Mouse (Mus musculus): Measurements from ENCODE around the gene Slc38a8. TPM values are rescaled to one million over a fixed set of nuclear protein-coding genes. Genes with fewer than 3 reads are reported as not detected.
A peak's percentile ranks its signal among the peaks of the same experiment; 100 is the strongest.

The Slc38a8 gene
- polyA plus RNA-seq, 1 experiment from 2014 or later: not detected

GRCm38 (mm10) chr8:119528762-119529161 is 27.3 kb upstream of the Slc38a8 start:
- no peak overlapping the region for H3K9ac ChIP-seq (ENCODE audit: low read depth, low read length)
- 94% methylated on average over 7 of the region's 7 CpGs for WGBS
- no peaks in the 10 kb centered on the region for H3K9me3 ChIP-seq (ENCODE audit: control insufficient read depth, low read length)
- H3K36me3 ChIP-seq (ENCODE audit: control insufficient read depth, insufficient read depth, low read length): peaks cover 51% of the 10 kb centered on the region
- no peak for ATAC-seq
- no peak overlapping the region for H3K4me3 ChIP-seq (ENCODE audit: low read length)
- no peak overlapping the region for H3K27ac ChIP-seq (ENCODE audit: low read depth, low read length)
- no peaks in the 10 kb centered on the region for H3K27me3 ChIP-seq (replicated peaks; ENCODE audit: control insufficient read depth, insufficient read depth, low read length)
- H3K4me1 ChIP-seq (ENCODE audit: control insufficient read depth, insufficient read depth, low read depth, low read length): no peaks in the 10 kb centered on the region
- no peak overlapping the region for H3K4me2 ChIP-seq (ENCODE audit: low read length)

GRCm38 (mm10) chr8:119520102-119520501 is 18.6 kb upstream of the Slc38a8 start:
- Histone ChIP-seq H3K27me3 (replicated peaks; ENCODE audit: control insufficient read depth, insufficient read depth, low read length) (no peaks in the 10 kb centered on the region), H3K9ac (ENCODE audit: low read depth, low read length) (no peak overlapping the region), H3K4me1 (ENCODE audit: control insufficient read depth, insufficient read depth, low read depth, low read length) (no peaks in the 10 kb centered on the region; the same call in 1 of the 2 replicates), H3K27ac (ENCODE audit: low read depth, low read length) (no peak overlapping the region), H3K4me3 (ENCODE audit: low read length) (no peak overlapping the region), H3K4me2 (ENCODE audit: low read length) (no peak overlapping the region), H3K9me3 (ENCODE audit: control insufficient read depth, low read length) (no peaks in the 10 kb centered on the region), H3K36me3 (ENCODE audit: control insufficient read depth, insufficient read depth, low read length) (peaks cover 53% of the 10 kb centered on the region)
- 70% methylated on average over 7 of the region's 7 CpGs for WGBS
- ATAC-seq: no peak

DNA sequence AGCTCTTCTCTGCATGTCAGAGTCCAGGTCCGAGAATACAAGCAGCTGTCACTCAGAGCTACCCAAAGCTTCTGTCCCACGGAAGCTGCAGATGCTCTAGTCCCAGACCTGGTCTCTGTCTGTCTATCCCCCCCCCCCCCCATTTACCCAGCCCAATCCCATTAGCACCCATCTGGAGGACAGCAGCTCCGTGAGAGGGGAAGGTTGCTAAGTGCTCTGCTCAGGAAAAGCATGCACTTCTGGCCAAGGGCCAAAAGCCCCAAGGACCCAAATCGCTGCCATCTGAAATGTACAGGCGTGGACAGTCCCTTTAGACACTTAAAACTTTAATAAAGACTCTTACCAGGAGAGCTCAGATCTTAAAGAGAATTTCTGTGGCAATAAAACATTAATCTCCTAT is 15.2 kb upstream of the Slc38a8 start:
- Histone ChIP-seq H3K9ac (ENCODE audit: low read depth, low read length) (no peak overlapping the region), H3K9me3 (ENCODE audit: control insufficient read depth, low read length) (no peaks in the 10 kb centered on the region), H3K4me2 (ENCODE audit: low read length) (no peak overlapping the region), H3K27ac (ENCODE audit: low read depth, low read length) (no peak overlapping the region), H3K4me3 (ENCODE audit: low read length) (no peak overlapping the region), H3K36me3 (ENCODE audit: control insufficient read depth, insufficient read depth, low read length) (peaks cover 52% of the 10 kb centered on the region), H3K27me3 (replicated peaks; ENCODE audit: control insufficient read depth, insufficient read depth, low read length) (no peaks in the 10 kb centered on the region), H3K4me1 (ENCODE audit: control insufficient read depth, insufficient read depth, low read depth, low read length) (no peaks in the 10 kb centered on the region; the same call in 1 of the 2 replicates)
- 32% methylated on average over 5 of the region's 5 CpGs for WGBS
- ATAC-seq: no peak

- no peaks in the 10 kb centered on the region for H3K9me3 ChIP-seq (ENCODE audit: control insufficient read depth, low read length)
- ATAC-seq: no peak
- H3K27ac ChIP-seq (ENCODE audit: low read depth, low read length): no peak overlapping the region
- no peak overlapping the region for H3K4me3 ChIP-seq (ENCODE audit: low read length)
- 52% methylated on average over 3 of the region's 3 CpGs for WGBS
- H3K9ac ChIP-seq (ENCODE audit: low read depth, low read length): no peak overlapping the region
- no peaks in the 10 kb centered on the region; the same call in 1 of the 2 replicates for H3K4me1 ChIP-seq (ENCODE audit: control insufficient read depth, insufficient read depth, low read depth, low read length)
- peaks cover 48% of the 10 kb centered on the region for H3K36me3 ChIP-seq (ENCODE audit: control insufficient read depth, insufficient read depth, low read length)
- no peak overlapping the region for H3K4me2 ChIP-seq (ENCODE audit: low read length)
- H3K27me3 ChIP-seq (replicated peaks; ENCODE audit: control insufficient read depth, insufficient read depth, low read length): no peaks in the 10 kb centered on the region
Measured at GRCm38 (mm10) chr8:119515767-119516166, 14.3 kb upstream of the Slc38a8 start.

DNA sequence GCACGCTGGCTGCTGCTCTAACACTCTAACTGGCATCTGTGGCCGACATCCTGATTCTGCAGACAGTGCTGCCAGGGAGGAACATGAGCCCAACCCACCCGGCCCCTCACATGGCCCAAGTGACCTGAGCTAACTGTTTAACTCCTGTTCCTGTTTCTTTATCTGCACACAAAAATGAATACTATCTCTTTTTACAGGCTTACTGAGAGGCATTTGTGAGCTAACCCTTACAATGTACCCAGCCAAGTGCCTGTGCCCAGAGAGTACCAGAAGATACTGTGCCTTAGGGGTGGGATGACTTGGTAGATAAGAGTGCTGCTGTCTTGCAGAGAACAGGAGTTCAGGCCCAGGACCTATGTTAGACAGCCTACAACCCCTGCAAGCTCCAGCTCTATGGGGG is 13.4 kb upstream of the Slc38a8 start:
- no peak overlapping the region for H3K4me3 ChIP-seq (ENCODE audit: low read length)
- 88% methylated on average over 3 of the region's 3 CpGs for WGBS
- H3K36me3 ChIP-seq (ENCODE audit: control insufficient read depth, insufficient read depth, low read length): peaks cover 50% of the 10 kb centered on the region
- ATAC-seq: no peak
- no peak overlapping the region for H3K9ac ChIP-seq (ENCODE audit: low read depth, low read length)
- no peaks in the 10 kb centered on the region; the same call in 1 of the 2 replicates for H3K4me1 ChIP-seq (ENCODE audit: control insufficient read depth, insufficient read depth, low read depth, low read length)
- H3K27ac ChIP-seq (ENCODE audit: low read depth, low read length): no peak overlapping the region
- H3K4me2 ChIP-seq (ENCODE audit: low read length): no peak overlapping the region
- H3K27me3 ChIP-seq (replicated peaks; ENCODE audit: control insufficient read depth, insufficient read depth, low read length): no peaks in the 10 kb centered on the region
- no peaks in the 10 kb centered on the region for H3K9me3 ChIP-seq (ENCODE audit: control insufficient read depth, low read length)

GRCm38 (mm10) chr8:119513405-119513804 is 11.9 kb upstream of the Slc38a8 start:
- ATAC-seq: no peak
- Histone ChIP-seq H3K9ac (ENCODE audit: low read depth, low read length) (no peak overlapping the region), H3K27ac (ENCODE audit: low read depth, low read length) (no peak overlapping the region), H3K36me3 (ENCODE audit: control insufficient read depth, insufficient read depth, low read length) (peaks cover 56% of the 10 kb centered on the region), H3K27me3 (replicated peaks; ENCODE audit: control insufficient read depth, insufficient read depth, low read length) (no peaks in the 10 kb centered on the region), H3K4me3 (ENCODE audit: low read length) (no peak overlapping the region), H3K4me1 (ENCODE audit: control insufficient read depth, insufficient read depth, low read depth, low read length) (no peaks in the 10 kb centered on the region; the same call in 1 of the 2 replicates), H3K4me2 (ENCODE audit: low read length) (no peak overlapping the region), H3K9me3 (ENCODE audit: control insufficient read depth, low read length) (no peaks in the 10 kb centered on the region)
- WGBS: 91% methylated on average over 4 of the region's 4 CpGs

DNA sequence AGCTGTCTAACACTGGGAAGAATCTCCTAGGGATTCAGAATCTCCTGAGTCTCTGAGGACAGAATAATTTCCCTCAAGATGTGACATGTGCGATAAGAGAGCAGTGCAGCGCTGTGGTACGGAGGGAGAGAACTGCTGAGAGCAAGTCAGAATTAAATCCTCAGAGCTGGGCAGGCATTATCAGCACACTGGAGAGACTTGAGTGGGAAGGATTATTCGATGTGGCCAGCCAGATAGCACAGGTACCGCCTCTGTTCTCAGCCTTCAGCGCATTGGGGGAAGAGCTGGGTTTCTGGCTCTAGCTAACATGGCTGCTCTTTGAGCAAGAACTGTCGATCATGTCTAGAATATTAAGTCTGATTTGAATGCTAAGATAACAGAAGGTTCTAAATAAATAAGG is 10.2 kb upstream of the Slc38a8 start:
- WGBS: 88% methylated on average over 7 of the region's 7 CpGs
- Histone ChIP-seq H3K4me1 (ENCODE audit: control insufficient read depth, insufficient read depth, low read depth, low read length) (no peaks in the 10 kb centered on the region; the same call in 1 of the 2 replicates), H3K9ac (ENCODE audit: low read depth, low read length) (no peak overlapping the region), H3K9me3 (ENCODE audit: control insufficient read depth, low read length) (no peaks in the 10 kb centered on the region), H3K4me2 (ENCODE audit: low read length) (no peak overlapping the region), H3K4me3 (ENCODE audit: low read length) (no peak overlapping the region), H3K27ac (ENCODE audit: low read depth, low read length) (no peak overlapping the region), H3K36me3 (ENCODE audit: control insufficient read depth, insufficient read depth, low read length) (peaks cover 49% of the 10 kb centered on the region), H3K27me3 (replicated peaks; ENCODE audit: control insufficient read depth, insufficient read depth, low read length) (no peaks in the 10 kb centered on the region)
- 0 out of 2 replicates have a peak, but pooled peaks have one; percentile 34 for ATAC-seq

DNA sequence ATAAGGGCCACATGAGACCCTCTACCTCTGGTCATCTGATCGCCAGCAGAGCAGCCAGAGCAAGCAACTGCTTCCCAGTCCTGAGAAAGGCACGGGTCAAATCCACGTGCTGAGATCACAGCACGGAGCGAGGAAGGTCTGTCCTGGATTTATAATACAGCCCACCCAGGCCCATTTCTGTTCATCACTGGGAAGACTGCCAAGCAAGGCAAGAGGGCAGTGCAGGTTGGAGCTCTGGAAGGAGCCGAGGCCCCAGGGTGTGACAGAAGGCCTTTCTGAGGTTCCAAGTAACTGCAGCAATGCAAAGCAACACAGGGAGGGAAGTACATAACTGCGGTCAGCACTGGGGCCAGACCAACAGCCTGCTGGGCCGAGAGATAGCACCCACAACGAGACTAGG is 9.0 kb upstream of the Slc38a8 start:
- no peak overlapping the region for H3K4me3 ChIP-seq (ENCODE audit: low read length)
- no peak overlapping the region for H3K9ac ChIP-seq (ENCODE audit: low read depth, low read length)
- no peaks in the 10 kb centered on the region for H3K4me1 ChIP-seq (ENCODE audit: control insufficient read depth, insufficient read depth, low read depth, low read length)
- WGBS: 83% methylated on average over 9 of the region's 9 CpGs
- no peak overlapping the region for H3K4me2 ChIP-seq (ENCODE audit: low read length)
- no peak for ATAC-seq
- no peaks in the 10 kb centered on the region for H3K27me3 ChIP-seq (replicated peaks; ENCODE audit: control insufficient read depth, insufficient read depth, low read length)
- no peak overlapping the region for H3K27ac ChIP-seq (ENCODE audit: low read depth, low read length)
- peaks cover 51% of the 10 kb centered on the region for H3K36me3 ChIP-seq (ENCODE audit: control insufficient read depth, insufficient read depth, low read length)
- H3K9me3 ChIP-seq (ENCODE audit: control insufficient read depth, low read length): no peaks in the 10 kb centered on the region

DNA sequence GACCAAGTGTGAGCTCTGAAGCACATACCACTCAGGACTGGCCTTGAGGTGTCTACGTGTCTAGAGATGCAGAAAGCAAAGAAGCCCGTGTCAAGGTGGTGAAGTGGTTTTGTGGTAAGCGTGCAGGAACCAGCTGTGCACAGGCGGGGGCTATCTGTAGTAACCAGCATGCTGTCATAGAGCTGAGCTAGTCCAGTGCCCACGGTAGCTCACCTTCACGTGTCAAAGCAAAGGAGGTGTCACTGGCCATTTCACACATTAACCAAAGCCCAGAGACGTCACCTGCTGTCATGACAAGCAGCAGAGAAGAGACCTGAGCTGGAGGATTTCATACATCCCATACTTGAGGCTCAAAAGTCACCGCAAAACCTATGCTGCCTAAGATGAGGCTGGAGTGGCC is 4.6 kb upstream of the Slc38a8 start:
- no peaks in the 10 kb centered on the region for H3K4me1 ChIP-seq (ENCODE audit: control insufficient read depth, insufficient read depth, low read depth, low read length)
- peaks cover 29% of the 10 kb centered on the region for H3K36me3 ChIP-seq (ENCODE audit: control insufficient read depth, insufficient read depth, low read length)
- H3K4me3 ChIP-seq (ENCODE audit: low read length): no peak overlapping the region
- 88% methylated on average over 8 of the region's 8 CpGs for WGBS
- no peak overlapping the region for H3K9ac ChIP-seq (ENCODE audit: low read depth, low read length)
- no peak for ATAC-seq
- H3K27me3 ChIP-seq (replicated peaks; ENCODE audit: control insufficient read depth, insufficient read depth, low read length): no peaks in the 10 kb centered on the region
- no peak overlapping the region for H3K4me2 ChIP-seq (ENCODE audit: low read length)
- H3K27ac ChIP-seq (ENCODE audit: low read depth, low read length): no peak overlapping the region
- no peaks in the 10 kb centered on the region for H3K9me3 ChIP-seq (ENCODE audit: control insufficient read depth, low read length)

DNA sequence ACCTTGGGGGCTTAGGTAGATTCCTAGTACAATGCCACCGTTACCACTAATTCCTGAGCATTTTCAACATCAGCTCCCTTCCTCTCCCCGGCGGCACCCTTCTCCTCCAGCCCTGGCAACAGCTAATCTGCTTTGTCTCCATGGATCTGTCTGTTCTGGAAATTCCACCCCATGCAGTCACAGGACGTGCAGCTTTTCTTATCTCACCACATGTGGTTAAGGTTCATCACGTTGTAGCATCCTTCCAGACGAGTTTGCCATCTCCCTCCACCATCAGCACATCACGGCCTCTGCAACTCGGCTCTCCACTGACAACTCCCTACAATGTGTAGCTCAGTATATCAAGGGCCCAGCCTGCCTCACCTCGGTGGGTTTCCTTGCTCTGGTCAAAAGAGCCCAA is 4.0 kb upstream of the Slc38a8 start:
- Histone ChIP-seq H3K4me2 (ENCODE audit: low read length) (no peak overlapping the region), H3K27me3 (replicated peaks; ENCODE audit: control insufficient read depth, insufficient read depth, low read length) (no peaks in the 10 kb centered on the region), H3K4me3 (ENCODE audit: low read length) (no peak overlapping the region), H3K4me1 (ENCODE audit: control insufficient read depth, insufficient read depth, low read depth, low read length) (no peaks in the 10 kb centered on the region), H3K9me3 (ENCODE audit: control insufficient read depth, low read length) (no peaks in the 10 kb centered on the region), H3K27ac (ENCODE audit: low read depth, low read length) (no peak overlapping the region), H3K9ac (ENCODE audit: low read depth, low read length) (no peak overlapping the region), H3K36me3 (ENCODE audit: control insufficient read depth, insufficient read depth, low read length) (peaks cover 26% of the 10 kb centered on the region)
- no peak for ATAC-seq
- 49% methylated on average over 9 of the region's 9 CpGs for WGBS

All from hindbrain, embryonic 16.5 days (tissue).